Mouse (Mus musculus) megakaryocyte-erythroid progenitor cell, adult 5-6 weeks (primary cell): ENCODE measurements around the gene Vmn1r197. TPM values are rescaled to one million over a fixed set of nuclear protein-coding genes. Genes with fewer than 3 reads are reported as not detected.
"Not testable (repeated sequence)": the region's sequence is repeated elsewhere in the genome, so short reads cannot be mapped to it uniquely, and the experiment has no call there.

Source experiments
- ATAC-seq: replicated peaks from 2 replicates; pipeline ENCODE4 v1.8.0; 2016; ENCODE audit warnings: mild to moderate bottlenecking, inconsistent platforms; ENCODE audit not compliant: severe bottlenecking, poor library complexity, low FRiP score, low TSS enrichment
- total RNA-seq, 2 experiments: library from RNA; stranded (forward) in 1 of 2; stranded (reverse) in 1 of 2; fragments of 200-1000, 215-1000 nt in 1 of 2; fragments of >200 nt in 1 of 2; fragmentation: Nextera tagmentation in 1 of 2; gene quantifications; 2 replicates each; pipeline ENCODE4 v1.2.3; 2014 to 2017

Gene Vmn1r197
- total RNA-seq (2014; fragmentation: Nextera tagmentation): not detected in 2 replicates
- not detected in 2 replicates for total RNA-seq (2017)

DNA sequence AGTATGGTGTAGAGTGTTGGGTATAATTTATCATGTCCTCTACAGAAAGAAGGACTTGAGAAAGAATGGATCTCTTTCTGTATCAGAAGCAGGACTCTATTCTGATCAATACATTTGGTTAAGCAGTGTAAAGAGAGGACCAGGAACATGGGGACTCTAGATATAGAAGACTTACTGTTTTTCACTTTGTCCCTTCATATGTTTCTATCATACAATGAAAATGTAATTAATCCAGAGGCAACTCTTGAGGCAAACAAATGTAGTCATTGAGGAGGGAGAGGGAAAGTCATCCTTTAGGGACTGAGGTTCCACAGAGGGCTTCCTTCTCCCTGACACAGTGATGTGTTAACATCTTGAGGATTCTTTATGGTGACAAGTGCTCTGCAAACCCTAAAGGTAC is at the start of gene Vmn1r197:
TSS of gene Vmn1r197 (plus strand) at position 301 of the 400 bp plus-strand sequence.
- no peak for ATAC-seq

DNA sequence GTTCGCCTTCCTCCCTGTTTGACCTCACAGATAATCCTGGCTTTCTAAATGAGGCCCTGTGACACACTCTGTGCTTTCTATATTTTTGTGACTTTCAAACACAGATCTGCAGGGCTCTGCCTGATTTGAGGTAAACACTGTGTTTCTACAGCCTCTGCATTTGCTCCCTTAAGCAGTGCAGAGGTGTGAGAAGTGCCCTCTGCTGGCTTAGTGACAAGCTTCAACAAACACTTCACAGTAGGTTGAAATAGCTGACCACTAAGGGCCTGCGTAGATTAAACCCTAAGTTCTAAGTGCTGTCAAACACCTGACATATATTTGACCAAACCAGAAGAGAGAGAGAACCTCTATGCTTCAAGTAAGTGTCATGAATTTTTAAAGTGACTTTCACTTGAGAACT is 39.8 kb upstream of the Vmn1r197 start:
- ATAC-seq: no peak

DNA sequence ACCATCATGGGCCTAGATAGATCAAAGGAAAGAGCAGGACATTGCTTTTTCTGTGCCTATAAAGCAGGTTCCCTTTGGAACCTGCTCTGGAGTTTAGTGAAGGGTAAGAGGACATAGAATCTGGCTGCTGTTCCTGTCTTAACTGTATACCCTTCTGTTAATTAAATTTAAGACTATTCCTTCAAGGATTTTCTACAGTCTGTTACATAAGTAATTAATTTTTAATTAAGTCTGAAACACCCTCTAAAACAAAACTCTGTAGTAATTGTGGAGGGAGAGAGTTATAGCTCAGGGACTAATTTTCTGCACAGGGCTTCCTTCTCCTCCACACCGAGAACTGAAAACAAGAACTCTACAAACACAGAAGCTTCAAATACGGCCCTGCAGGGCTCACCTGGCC is 34.8 kb upstream of the Vmn1r197 start, which contains the start of gene Vmn1r196:
TSS of gene Vmn1r196 (plus strand) at position 301 of the 400 bp plus-strand sequence.
- ATAC-seq: no peak

DNA sequence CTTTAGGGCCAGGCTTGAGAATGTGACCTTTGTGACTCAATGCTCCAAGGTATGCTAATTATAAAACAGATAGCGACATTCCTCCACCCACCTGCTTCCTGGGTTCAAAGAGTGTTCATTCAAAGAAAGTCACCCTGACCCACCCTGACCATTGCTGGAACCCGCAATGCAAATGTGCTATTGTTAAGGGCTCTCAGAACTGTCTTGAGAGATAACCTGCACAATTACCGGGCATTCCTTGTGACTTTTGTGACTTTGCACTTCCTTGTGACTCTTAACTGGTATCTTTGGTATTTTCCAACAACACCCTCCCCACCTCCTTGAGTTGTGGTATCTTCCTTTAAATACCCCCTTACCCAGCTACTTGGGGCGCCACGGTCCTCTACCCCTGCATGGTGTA is 16.3 kb upstream of the Vmn1r197 start:
- not testable (repeated sequence) for ATAC-seq

DNA sequence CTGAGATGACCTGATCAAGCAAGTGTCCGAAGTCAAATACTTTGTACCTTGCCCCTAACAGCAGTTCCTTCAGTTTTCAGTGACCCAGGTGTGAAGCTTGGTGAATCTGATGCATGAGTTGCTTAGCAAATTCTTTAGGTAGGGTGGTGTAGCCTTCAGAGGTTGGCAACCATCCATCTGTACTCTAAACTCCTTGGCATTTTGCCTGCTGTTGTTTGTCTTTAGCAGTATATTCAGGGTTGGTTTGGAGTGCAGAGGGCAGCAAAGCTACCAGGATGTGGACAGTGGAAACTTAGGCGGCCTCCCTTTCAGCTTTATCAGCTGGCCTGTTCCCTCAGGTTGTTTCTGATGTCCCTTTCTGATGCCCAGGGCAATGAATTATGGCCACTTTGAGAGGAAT is 9.0 kb upstream of the Vmn1r197 start:
- no peak for ATAC-seq

DNA sequence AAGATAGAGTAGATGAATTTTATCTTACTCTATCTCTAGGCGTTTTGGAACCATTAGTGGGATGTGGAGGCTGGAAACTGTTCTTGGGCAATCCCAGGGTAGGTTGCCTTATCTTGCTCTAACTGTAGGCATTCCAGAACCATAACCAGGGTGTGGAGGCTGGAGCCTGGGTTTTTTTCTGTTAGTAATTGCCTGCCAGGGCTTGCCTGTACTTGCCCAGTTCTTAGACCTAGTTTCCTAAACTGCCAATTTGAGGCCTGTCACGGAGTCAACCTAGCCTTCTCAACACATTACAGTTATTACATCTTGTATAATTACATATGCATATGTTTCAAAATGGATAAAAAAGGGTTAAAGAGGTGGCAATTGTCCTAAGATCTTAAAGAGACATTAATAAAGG is 7.0 kb upstream of the Vmn1r197 start:
- no peak for ATAC-seq

DNA sequence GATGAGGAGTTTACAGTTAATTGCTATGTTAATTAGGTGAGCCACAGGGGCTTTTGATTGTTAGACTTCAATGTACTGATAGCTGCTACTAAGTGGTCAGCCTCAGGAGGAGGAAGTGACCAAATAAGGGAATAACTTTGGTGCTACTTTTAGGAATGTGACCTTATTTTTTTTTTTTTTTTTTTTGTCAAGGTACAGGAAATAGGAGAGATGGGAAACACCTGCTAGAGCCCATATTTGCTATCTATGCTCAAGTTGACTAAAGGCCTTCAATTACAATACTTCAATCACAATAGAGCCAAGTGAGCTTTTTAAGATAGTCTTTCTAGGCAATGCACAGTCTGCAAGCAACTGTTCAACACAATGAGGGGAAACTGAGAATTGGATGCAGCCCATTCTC is 4.3 kb upstream of the Vmn1r197 start:
- ATAC-seq: no peak

DNA sequence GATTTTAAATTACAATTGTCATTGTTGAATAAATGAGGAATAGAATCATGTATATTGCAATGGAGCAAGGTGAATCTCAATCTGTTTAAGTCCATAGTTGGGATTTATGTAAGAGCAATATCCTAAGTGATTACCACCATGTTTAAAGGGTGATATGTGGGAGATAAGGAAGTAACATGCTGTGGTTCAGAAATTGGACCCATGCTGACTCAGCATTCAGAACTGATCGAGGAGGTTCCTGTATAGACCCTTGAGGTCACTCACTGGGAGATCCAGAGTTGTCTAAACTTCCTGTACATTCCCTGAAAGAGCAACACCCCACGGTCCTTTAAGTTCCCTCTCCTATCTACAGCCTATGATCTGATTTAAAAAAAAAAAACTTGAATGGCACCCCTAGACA is 8.9 kb downstream of the Vmn1r197 start:
- ATAC-seq: no peak

DNA sequence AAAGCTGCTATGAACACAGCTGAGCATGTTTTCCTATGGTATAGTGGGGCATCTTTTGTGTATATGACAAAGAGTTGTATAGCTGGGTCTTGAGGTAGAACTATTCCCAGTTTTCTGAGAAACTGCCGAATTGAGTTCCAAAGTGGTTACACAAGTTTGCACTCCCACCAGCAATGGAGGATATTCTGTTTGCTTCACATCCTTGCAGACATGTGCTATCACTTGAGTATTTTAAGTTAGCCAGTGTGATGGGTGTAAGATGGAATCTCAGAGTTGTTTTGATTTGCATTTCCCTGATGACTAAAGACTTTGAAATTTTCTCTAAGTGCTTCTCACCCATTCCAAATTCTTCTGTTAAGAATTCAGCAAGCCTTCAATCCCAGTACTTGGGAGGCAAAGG is 11.2 kb downstream of the Vmn1r197 start:
- no peak for ATAC-seq

DNA sequence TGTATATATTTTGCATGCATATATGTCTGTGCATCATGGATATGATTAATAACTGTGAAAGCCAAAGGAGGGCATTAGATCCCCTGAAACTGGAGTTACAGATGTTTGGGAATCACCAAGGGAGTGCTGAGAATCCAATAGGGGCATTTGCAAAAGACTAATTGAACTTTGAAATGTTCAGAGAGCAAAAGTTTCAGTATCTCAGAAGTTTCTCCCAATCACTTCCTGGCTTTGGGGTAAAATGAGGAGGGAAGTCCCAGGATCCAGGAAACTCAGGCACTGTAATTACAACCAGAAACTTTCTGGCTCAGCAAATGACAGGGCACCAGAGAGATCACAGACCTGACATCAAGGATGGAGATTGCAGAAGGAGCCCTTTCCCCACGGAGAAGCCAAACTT is 25.7 kb downstream of the Vmn1r197 start, which contains the start of gene Vmn1r198:
TSS of gene Vmn1r198 (plus strand) at position 301 of the 400 bp plus-strand sequence.
- ATAC-seq: no peak

DNA sequence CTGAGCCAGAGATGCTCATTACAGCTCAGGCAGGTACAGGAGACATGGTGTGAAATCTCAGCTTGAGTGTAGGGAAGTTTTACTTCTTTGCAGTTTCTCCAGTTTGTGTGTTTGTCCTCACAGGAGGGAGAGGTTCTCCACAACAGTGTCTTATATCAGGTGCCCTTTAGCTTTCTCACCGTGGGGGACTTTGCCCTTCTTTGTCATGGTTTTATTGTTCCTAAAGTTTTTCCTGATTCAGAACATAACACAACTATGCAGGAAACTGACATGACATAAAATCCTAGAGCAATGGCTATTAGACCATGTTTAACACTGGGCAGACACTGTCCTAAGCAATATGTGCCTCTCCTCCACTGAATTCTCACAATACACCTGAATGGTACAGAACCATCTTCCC is 26.4 kb downstream of the Vmn1r197 start:
- ATAC-seq: no peak

DNA sequence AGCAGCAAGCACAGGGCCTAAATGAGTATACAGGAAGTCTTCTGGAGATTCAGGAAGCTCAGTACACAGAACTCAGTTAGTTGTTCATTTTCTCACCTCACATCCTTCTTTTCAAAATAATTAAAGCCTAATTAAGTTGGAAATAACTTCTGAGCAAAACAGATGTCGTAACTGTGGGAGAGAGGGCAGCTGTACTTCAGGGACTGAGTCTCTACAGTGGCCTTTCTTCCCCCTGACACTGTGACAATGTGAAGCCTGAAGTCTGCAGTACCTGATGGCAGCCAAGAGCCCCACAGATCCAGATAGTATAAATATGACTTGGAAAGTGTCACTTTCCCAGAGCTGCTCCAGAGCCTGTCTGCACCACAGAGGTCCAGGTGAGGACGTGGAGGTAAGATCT is 55.1 kb downstream of the Vmn1r197 start, which contains the start of gene Vmn1r199:
TSS of gene Vmn1r199 (plus strand) at position 301 of the 400 bp plus-strand sequence.
- ATAC-seq: no peak

DNA sequence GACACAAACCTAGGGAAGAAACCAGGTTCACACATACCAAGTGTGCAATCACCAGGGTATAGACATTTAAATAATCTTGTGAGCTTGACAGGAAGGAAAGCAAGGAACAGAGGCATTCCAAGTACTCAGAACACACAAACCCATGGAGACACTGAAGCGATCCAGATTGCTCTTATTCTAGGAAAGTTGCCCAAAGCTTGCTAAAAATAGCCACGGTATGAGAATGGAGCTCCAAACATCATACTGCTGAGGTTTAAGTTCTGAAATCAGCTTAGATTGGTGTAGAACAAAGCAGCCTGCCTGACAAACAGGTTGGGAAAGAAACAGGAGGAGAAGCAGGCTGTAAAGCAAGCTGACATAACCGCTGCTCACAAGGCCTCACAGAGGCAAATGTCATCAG is 56.7 kb downstream of the Vmn1r197 start:
- ATAC-seq: not testable (repeated sequence)

Other genes with a start within 250 kb of the Vmn1r197 start
- gene Vmn1r188, start 240.1 kb upstream of the Vmn1r197 start, total RNA-seq (2014; fragmentation: Nextera tagmentation): not detected in 2 replicates
- gene Vmn1r188, start 240.1 kb upstream of the Vmn1r197 start, total RNA-seq (2017): not detected in 2 replicates
- not detected in 2 replicates for gene Vmn1r189, start 218.8 kb upstream of the Vmn1r197 start, total RNA-seq (2014; fragmentation: Nextera tagmentation)
- gene Vmn1r189, start 218.8 kb upstream of the Vmn1r197 start, total RNA-seq (2017): not detected in 2 replicates
- not detected in 2 replicates for gene Vmn1r191, start 140.6 kb upstream of the Vmn1r197 start, total RNA-seq (2014; fragmentation: Nextera tagmentation)
- gene Vmn1r191, start 140.6 kb upstream of the Vmn1r197 start, total RNA-seq (2017): not detected in 2 replicates
- not detected in 2 replicates for gene Vmn1r192, start 133.4 kb upstream of the Vmn1r197 start, total RNA-seq (2014; fragmentation: Nextera tagmentation)
- gene Vmn1r192, start 133.4 kb upstream of the Vmn1r197 start, total RNA-seq (2017): not detected in 2 replicates
- gene Vmn1r193, start 101.4 kb upstream of the Vmn1r197 start, total RNA-seq (2014; fragmentation: Nextera tagmentation): not detected in 2 replicates
- not detected in 2 replicates for gene Vmn1r193, start 101.4 kb upstream of the Vmn1r197 start, total RNA-seq (2017)
- not detected in 2 replicates for gene Vmn1r194, start 80.4 kb upstream of the Vmn1r197 start, total RNA-seq (2014; fragmentation: Nextera tagmentation)
- gene Vmn1r194, start 80.4 kb upstream of the Vmn1r197 start, total RNA-seq (2017): not detected in 2 replicates
- gene Vmn1r195, start 54.1 kb upstream of the Vmn1r197 start, total RNA-seq (2014; fragmentation: Nextera tagmentation): not detected in 2 replicates
- gene Vmn1r195, start 54.1 kb upstream of the Vmn1r197 start, total RNA-seq (2017): not detected in 2 replicates
- gene Vmn1r196, start 34.7 kb upstream of the Vmn1r197 start, total RNA-seq (2014; fragmentation: Nextera tagmentation): not detected in 2 replicates
- not detected in 2 replicates for gene Vmn1r196, start 34.7 kb upstream of the Vmn1r197 start, total RNA-seq (2017)
- gene Vmn1r198, start 25.8 kb downstream of the Vmn1r197 start, total RNA-seq (2014; fragmentation: Nextera tagmentation): not detected in 2 replicates
- gene Vmn1r198, start 25.8 kb downstream of the Vmn1r197 start, total RNA-seq (2017): not detected in 2 replicates
- gene Vmn1r199, start 55.2 kb downstream of the Vmn1r197 start, total RNA-seq (2014; fragmentation: Nextera tagmentation): not detected in 2 replicates
- gene Vmn1r199, start 55.2 kb downstream of the Vmn1r197 start, total RNA-seq (2017): not detected in 2 replicates
- gene Vmn1r200, start 65.8 kb downstream of the Vmn1r197 start, total RNA-seq (2014; fragmentation: Nextera tagmentation): not detected in 2 replicates
- gene Vmn1r200, start 65.8 kb downstream of the Vmn1r197 start, total RNA-seq (2017): not detected in 2 replicates
- not detected in 2 replicates for gene Vmn1r201, start 147.3 kb downstream of the Vmn1r197 start, total RNA-seq (2014; fragmentation: Nextera tagmentation)
- not detected in 2 replicates for gene Vmn1r201, start 147.3 kb downstream of the Vmn1r197 start, total RNA-seq (2017)
- gene Vmn1r202, start 180.8 kb downstream of the Vmn1r197 start, total RNA-seq (2014; fragmentation: Nextera tagmentation): 0.07 TPM in 1 of 2 replicates, not detected in the other
- not detected in 2 replicates for gene Vmn1r202, start 180.8 kb downstream of the Vmn1r197 start, total RNA-seq (2017)
- gene Vmn1r203, start 193.5 kb downstream of the Vmn1r197 start, total RNA-seq (2014; fragmentation: Nextera tagmentation): not detected in 2 replicates
- not detected in 2 replicates for gene Vmn1r203, start 193.5 kb downstream of the Vmn1r197 start, total RNA-seq (2017)
- gene Vmn1r204, start 228.6 kb downstream of the Vmn1r197 start, total RNA-seq (2014; fragmentation: Nextera tagmentation): not detected in 2 replicates
- gene Vmn1r204, start 228.6 kb downstream of the Vmn1r197 start, total RNA-seq (2017): not detected in 2 replicates